Mouse (Mus musculus): ENCODE measurements around the gene Acot1. TPM values are rescaled to one million over a fixed set of nuclear protein-coding genes. Genes with fewer than 3 reads are reported as not detected.
"Not testable (repeated sequence)": the region's sequence is repeated elsewhere in the genome, so short reads cannot be mapped to it uniquely, and the experiment has no call there.

Gene Acot1
- polyA plus RNA-seq, 1 experiment from 2014 or later = 85.5 TPM

DNA sequence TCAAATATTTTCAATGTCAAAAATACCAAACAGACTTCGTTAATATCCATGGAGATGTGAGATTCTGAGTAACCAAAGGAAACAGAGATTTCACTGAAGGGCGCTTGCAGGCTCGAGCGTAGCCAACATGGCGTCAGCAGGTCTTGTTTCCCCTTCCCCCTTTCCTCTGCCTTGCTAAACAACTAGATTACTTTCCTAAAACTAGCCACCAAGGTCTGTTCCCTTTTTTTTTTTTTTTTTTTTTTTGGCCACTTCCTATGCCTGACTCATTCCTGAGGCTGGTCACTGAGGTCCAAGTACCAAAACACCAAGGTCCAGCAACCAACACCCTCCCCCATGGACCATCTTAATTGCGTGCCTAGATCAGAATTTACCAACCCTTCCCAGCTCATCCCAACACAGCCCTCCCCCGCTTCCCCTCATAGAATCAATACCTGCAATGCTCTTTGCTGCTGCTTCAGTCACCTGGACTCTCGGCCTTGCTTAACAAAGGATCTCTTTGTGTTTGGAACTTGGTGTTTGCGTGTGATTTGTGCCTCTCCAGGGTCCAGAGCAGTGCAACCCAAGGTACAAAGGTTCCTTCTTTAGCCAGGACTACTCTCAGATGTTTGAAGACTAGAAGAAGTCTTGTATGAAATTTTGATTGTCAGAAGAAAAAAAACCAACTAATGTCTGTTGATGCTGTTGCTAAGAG, 13.9 kb downstream of the Acot1 start:
- no peaks in the 10 kb centered on the region for H3K36me3 ChIP-seq
- 71% methylated on average over 9 of the region's 9 CpGs for WGBS
- H3K9me3 ChIP-seq = no peaks in the 10 kb centered on the region
- no peak overlapping the region for H3K9ac ChIP-seq
- peaks cover 4% of the 10 kb centered on the region; the same call in 1 of the 2 replicates for H3K4me1 ChIP-seq
- H3K27ac ChIP-seq = no peak overlapping the region
- H3K4me2 ChIP-seq = no peak overlapping the region
- H3K27me3 ChIP-seq = no peaks in the 10 kb centered on the region
- H3K4me3 ChIP-seq = no peak overlapping the region
- no peak for ATAC-seq (ENCODE audit: borderline replicate concordance, extremely low read depth, low FRiP score, low TSS enrichment)

- WGBS = 84% methylated on average over 7 of the region's 7 CpGs
Observed at GRCm38 (mm10) chr12:84025888-84026287, 16.6 kb downstream of the Acot1 start.

GRCm38 (mm10) chr12:84028328-84028727, 19.0 kb downstream of the Acot1 start:
- not testable (repeated sequence) for H3K4me1 ChIP-seq; H3K4me2 ChIP-seq; H3K27me3 ChIP-seq; ATAC-seq (ENCODE audit: borderline replicate concordance, extremely low read depth, low FRiP score, low TSS enrichment); H3K36me3 ChIP-seq; H3K9me3 ChIP-seq; H3K9ac ChIP-seq; H3K4me3 ChIP-seq; H3K27ac ChIP-seq
- 66% methylated on average over 3 of the region's 3 CpGs for WGBS

More at GRCm38 (mm10) chr12:84025888-84026287, 16.6 kb downstream of the Acot1 start:
- Histone ChIP-seq H3K4me1 (0 out of 2 replicates have a peak, but pooled peaks cover 10% of the 10 kb centered on the region), H3K4me3 (no peak overlapping the region), H3K27ac (no peak overlapping the region), H3K9me3 (no peaks in the 10 kb centered on the region), H3K36me3 (no peaks in the 10 kb centered on the region), H3K27me3 (no peaks in the 10 kb centered on the region), H3K4me2 (no peak overlapping the region), H3K9ac (no peak overlapping the region)
- ATAC-seq (ENCODE audit: borderline replicate concordance, extremely low read depth, low FRiP score, low TSS enrichment) = no peak

DNA sequence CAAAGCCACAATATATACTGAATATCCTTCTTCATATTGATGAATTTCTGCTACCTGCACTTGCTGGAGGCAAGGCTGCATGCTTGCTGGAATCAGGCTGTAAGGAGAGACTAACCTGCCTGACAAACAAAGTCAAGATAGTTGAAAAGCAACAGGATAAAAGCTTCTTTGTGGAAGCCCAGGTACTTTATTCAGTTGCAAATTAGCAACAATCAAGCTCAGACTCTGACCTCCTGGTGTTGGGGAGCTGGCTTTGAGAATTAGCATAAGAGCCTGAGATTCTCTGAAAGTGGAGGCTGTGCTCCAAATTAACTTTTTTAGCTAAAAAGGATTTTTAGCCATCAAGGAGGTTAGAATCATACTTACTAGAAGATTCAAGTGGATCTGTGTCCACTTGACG, 19.8 kb downstream of the Acot1 start:
- H3K27ac ChIP-seq; ATAC-seq (ENCODE audit: borderline replicate concordance, extremely low read depth, low FRiP score, low TSS enrichment); H3K4me2 ChIP-seq; H3K4me3 ChIP-seq; H3K4me1 ChIP-seq; H3K9ac ChIP-seq; H3K27me3 ChIP-seq; H3K9me3 ChIP-seq; H3K36me3 ChIP-seq: not testable (repeated sequence)
- WGBS = 92% methylated on average over 1 of the region's 1 CpGs

GRCm38 (mm10) chr12:84030659-84031332, 21.5 kb downstream of the Acot1 start:
- Histone ChIP-seq H3K27ac (no peak overlapping the region), H3K4me1 (0 out of 2 replicates have a peak, but pooled peaks cover 10% of the 10 kb centered on the region), H3K4me3 (no peak overlapping the region), H3K9me3 (no peaks in the 10 kb centered on the region), H3K36me3 (no peaks in the 10 kb centered on the region), H3K27me3 (no peaks in the 10 kb centered on the region), H3K4me2 (no peak overlapping the region), H3K9ac (no peak overlapping the region)
- WGBS = 58% methylated on average over 4 of the region's 4 CpGs
- peak; percentile 69; the same call in 1 of the 2 replicates for ATAC-seq (ENCODE audit: borderline replicate concordance, extremely low read depth, low FRiP score, low TSS enrichment)

GRCm38 (mm10) chr12:84032854-84033253, 23.6 kb downstream of the Acot1 start:
- no peak overlapping the region for H3K4me2 ChIP-seq
- 80% methylated on average over 4 of the region's 4 CpGs for WGBS
- no peaks in the 10 kb centered on the region for H3K36me3 ChIP-seq
- ATAC-seq (ENCODE audit: borderline replicate concordance, extremely low read depth, low FRiP score, low TSS enrichment) = no peak
- H3K9me3 ChIP-seq = no peaks in the 10 kb centered on the region
- H3K4me3 ChIP-seq = no peak overlapping the region
- 0 out of 2 replicates have a peak, but pooled peaks cover 10% of the 10 kb centered on the region for H3K4me1 ChIP-seq
- H3K27ac ChIP-seq = no peak overlapping the region
- no peaks in the 10 kb centered on the region; the same call in 1 of the 2 replicates for H3K27me3 ChIP-seq
- H3K9ac ChIP-seq = no peak overlapping the region

GRCm38 (mm10) chr12:84033302-84033701, 24.0 kb downstream of the Acot1 start:
- not testable (repeated sequence) for H3K36me3 ChIP-seq; H3K9ac ChIP-seq; H3K4me3 ChIP-seq; H3K27ac ChIP-seq; ATAC-seq (ENCODE audit: borderline replicate concordance, extremely low read depth, low FRiP score, low TSS enrichment); H3K9me3 ChIP-seq; H3K4me2 ChIP-seq; H3K27me3 ChIP-seq
- WGBS = 70% methylated on average over 2 of the region's 2 CpGs
- 0 out of 2 replicates have a peak, but pooled peaks cover 12% of the 10 kb centered on the region for H3K4me1 ChIP-seq

DNA sequence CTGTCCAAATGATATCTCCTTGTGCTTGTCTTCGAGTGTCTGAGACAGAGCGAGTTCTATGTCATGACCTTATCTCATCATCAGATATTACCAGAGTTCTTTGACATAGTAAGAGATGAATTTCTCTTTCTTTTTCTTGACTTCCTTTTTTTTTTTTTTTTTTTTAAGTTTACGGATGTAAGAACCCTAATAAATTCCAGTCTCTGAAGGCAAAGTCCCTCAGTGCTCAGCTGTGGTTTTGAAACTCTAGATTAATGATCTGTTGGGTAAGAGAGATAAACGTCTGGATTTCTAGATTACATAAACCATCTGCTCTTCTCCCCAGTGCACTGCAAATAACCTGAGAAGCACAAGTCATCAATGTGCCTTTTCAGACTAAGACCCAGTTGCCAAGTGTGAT, 24.8 kb downstream of the Acot1 start:
- no peak overlapping the region for H3K27ac ChIP-seq
- no peaks in the 10 kb centered on the region for H3K9me3 ChIP-seq
- H3K4me3 ChIP-seq = no peak overlapping the region
- WGBS = 24% methylated on average over 4 of the region's 4 CpGs
- H3K36me3 ChIP-seq = no peaks in the 10 kb centered on the region
- 0 out of 2 replicates have a peak, but pooled peaks cover 12% of the 10 kb centered on the region for H3K4me1 ChIP-seq
- no peak overlapping the region for H3K9ac ChIP-seq
- H3K4me2 ChIP-seq = no peak overlapping the region
- ATAC-seq (ENCODE audit: borderline replicate concordance, extremely low read depth, low FRiP score, low TSS enrichment) = no peak
- no peaks in the 10 kb centered on the region; the same call in 1 of the 2 replicates for H3K27me3 ChIP-seq

GRCm38 (mm10) chr12:84038241-84038640, 29.0 kb downstream of the Acot1 start, which contains the start of gene Acot4:
Gene Acot4 (plus strand): TSS chr12:84038379.
- H3K9ac ChIP-seq = peak within 1 kb of the TSS; percentile 47
- H3K4me1 ChIP-seq; ATAC-seq (ENCODE audit: borderline replicate concordance, extremely low read depth, low FRiP score, low TSS enrichment); H3K27ac ChIP-seq; H3K27me3 ChIP-seq; H3K9me3 ChIP-seq; H3K36me3 ChIP-seq: not testable (repeated sequence)
- H3K4me2 ChIP-seq = peak within 1 kb of the TSS; percentile 81
- peak within 1 kb of the TSS; percentile 48 for H3K4me3 ChIP-seq
- WGBS = 7% methylated on average over 31 of the region's 32 CpGs

- not testable (repeated sequence) for H3K36me3 ChIP-seq; H3K9me3 ChIP-seq; H3K27ac ChIP-seq; H3K27me3 ChIP-seq; ATAC-seq (ENCODE audit: borderline replicate concordance, extremely low read depth, low FRiP score, low TSS enrichment); H3K4me1 ChIP-seq
- H3K4me2 ChIP-seq = peak within 1 kb of the TSS; percentile 81
- WGBS = 3% methylated on average over 39 of the region's 39 CpGs
- peak within 1 kb of the TSS; percentile 48 for H3K4me3 ChIP-seq
- peak within 1 kb of the TSS; percentile 47 for H3K9ac ChIP-seq
Observed at GRCm38 (mm10) chr12:84038691-84039111, 29.4 kb downstream of the Acot1 start, which contains the start of gene Gm49366. Gene Gm49366 (plus strand): TSS chr12:84038935.

- Histone ChIP-seq H3K4me1 (0 out of 2 replicates have a peak, but pooled peaks cover 3% of the 10 kb centered on the region), H3K27ac (no peak overlapping the region), H3K36me3 (no peaks in the 10 kb centered on the region), H3K9ac (no peak overlapping the region), H3K4me3 (no peak overlapping the region), H3K27me3 (no peaks in the 10 kb centered on the region; the same call in 1 of the 2 replicates), H3K9me3 (no peaks in the 10 kb centered on the region), H3K4me2 (no peak overlapping the region)
- 79% methylated on average over 5 of the region's 5 CpGs for WGBS
- ATAC-seq (ENCODE audit: borderline replicate concordance, extremely low read depth, low FRiP score, low TSS enrichment) = no peak
Observed at GRCm38 (mm10) chr12:84042248-84042647, 33.0 kb downstream of the Acot1 start.

DNA sequence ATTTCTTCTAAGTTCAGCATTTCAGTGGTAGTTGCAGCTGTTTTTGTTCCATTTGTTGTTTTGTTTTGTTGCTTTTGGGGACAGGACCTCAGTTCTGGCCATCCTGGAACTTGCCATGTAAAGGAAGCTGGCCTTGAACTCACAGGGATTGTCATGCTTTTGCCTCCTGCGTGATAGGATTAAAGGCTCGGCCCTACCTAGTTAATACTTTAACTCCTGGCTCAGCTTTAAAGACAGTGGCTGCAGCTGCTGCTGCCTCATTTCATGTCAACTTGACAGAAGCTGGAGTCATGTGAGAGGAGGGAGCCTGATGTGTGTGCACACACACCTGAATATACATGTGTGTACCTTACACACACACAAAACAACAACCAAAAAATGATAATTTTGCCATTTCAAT, 34.8 kb downstream of the Acot1 start:
- Histone ChIP-seq H3K9ac (no peak overlapping the region), H3K27me3 (no peaks in the 10 kb centered on the region), H3K9me3 (no peaks in the 10 kb centered on the region), H3K36me3 (no peaks in the 10 kb centered on the region), H3K27ac (no peak overlapping the region), H3K4me2 (no peak overlapping the region), H3K4me1 (no peaks in the 10 kb centered on the region), H3K4me3 (no peak overlapping the region)
- ATAC-seq (ENCODE audit: borderline replicate concordance, extremely low read depth, low FRiP score, low TSS enrichment) = no peak
- 69% methylated on average over 2 of the region's 2 CpGs for WGBS
